Mouse (Mus musculus) right cerebral cortex, postnatal 10 days (tissue): Measurements from ENCODE around the gene Nop14.

Experiments used
- DNase-seq, 2 experiments: peaks; one replicate each; pipeline ENCODE4 v3.0.0; 2021; ENCODE audit warnings: low spot score in 2 of 2

Nop14 gene

GRCm38 (mm10) chr5:34659686-34660590 is at the start of gene Nop14, which contains the start of gene Grk4:
Gene Nop14 (minus strand): TSS chr5:34660148.
Gene Grk4 (plus strand): TSS chr5:34660379.
- peak; percentile 100 for DNase-seq

GRCm38 (mm10) chr5:34708436-34708835 is 48.5 kb upstream of the Nop14 start:
- no peak for DNase-seq

GRCm38 (mm10) chr5:34695521-34695920 is 35.6 kb upstream of the Nop14 start:
- no peak for DNase-seq

- no peak for DNase-seq
Measured at GRCm38 (mm10) chr5:34692782-34693181, 32.8 kb upstream of the Nop14 start.

- DNase-seq: no peak
Measured at GRCm38 (mm10) chr5:34689868-34690267, 29.9 kb upstream of the Nop14 start.

GRCm38 (mm10) chr5:34670280-34670679 is 10.3 kb upstream of the Nop14 start:
- no peak for DNase-seq

- no peak for DNase-seq
Measured at GRCm38 (mm10) chr5:34669493-34669892, 9.5 kb upstream of the Nop14 start.

GRCm38 (mm10) chr5:34663231-34663630 is 3.3 kb upstream of the Nop14 start:
- DNase-seq: no peak

GRCm38 (mm10) chr5:34661909-34662308 is 2.0 kb upstream of the Nop14 start:
- peak in 1 of 2 experiments; percentile 14 for DNase-seq

GRCm38 (mm10) chr5:34660591-34661130 is 713 bp upstream of the Nop14 start:
- no peak for DNase-seq

- no peak for DNase-seq
Measured at GRCm38 (mm10) chr5:34657556-34657955, 2.4 kb downstream of the Nop14 start.

- DNase-seq: no peak
Measured at GRCm38 (mm10) chr5:34654881-34655280, 5.1 kb downstream of the Nop14 start.

GRCm38 (mm10) chr5:34652961-34653360 is 7.0 kb downstream of the Nop14 start:
- DNase-seq: no peak

- peak in 1 of 2 experiments; percentile 58 for DNase-seq
Measured at GRCm38 (mm10) chr5:34647581-34647980, 12.4 kb downstream of the Nop14 start.

GRCm38 (mm10) chr5:34642932-34643331 is 17.0 kb downstream of the Nop14 start:
- peak; percentile 63 to 65 for DNase-seq

GRCm38 (mm10) chr5:34641991-34642390 is 18.0 kb downstream of the Nop14 start:
- DNase-seq: no peak

- DNase-seq: no peak
Measured at GRCm38 (mm10) chr5:34637591-34638156, 22.3 kb downstream of the Nop14 start.

- peak; percentile 92 for DNase-seq
Measured at GRCm38 (mm10) chr5:34636481-34637287, 23.3 kb downstream of the Nop14 start, which contains the start of gene Mfsd10. Gene Mfsd10 (minus strand): TSS chr5:34637212.

- peak; percentile 33 to 58 for DNase-seq
Measured at GRCm38 (mm10) chr5:34635665-34636192, 24.2 kb downstream of the Nop14 start.

- no peak for DNase-seq
Measured at GRCm38 (mm10) chr5:34634746-34635400, 25.1 kb downstream of the Nop14 start.

GRCm38 (mm10) chr5:34633641-34634040 is 26.3 kb downstream of the Nop14 start:
- peak in 1 of 2 experiments; percentile 42 for DNase-seq
